Mouse (Mus musculus) heart, postnatal 0 days (tissue): ENCODE results near the gene Fubp1.

Experiments used
- CTCF ChIP-seq: IDR thresholded peaks from 2 replicates; pipeline ENCODE4 v1.5.1; 2016; ENCODE audit warnings: antibody characterized with exemption, control low read depth, low read depth
- EP300 ChIP-seq: IDR thresholded peaks from 2 replicates; pipeline ENCODE4 v1.6.1; 2016; ENCODE audit warnings: antibody characterized with exemption, low read depth

DNA sequence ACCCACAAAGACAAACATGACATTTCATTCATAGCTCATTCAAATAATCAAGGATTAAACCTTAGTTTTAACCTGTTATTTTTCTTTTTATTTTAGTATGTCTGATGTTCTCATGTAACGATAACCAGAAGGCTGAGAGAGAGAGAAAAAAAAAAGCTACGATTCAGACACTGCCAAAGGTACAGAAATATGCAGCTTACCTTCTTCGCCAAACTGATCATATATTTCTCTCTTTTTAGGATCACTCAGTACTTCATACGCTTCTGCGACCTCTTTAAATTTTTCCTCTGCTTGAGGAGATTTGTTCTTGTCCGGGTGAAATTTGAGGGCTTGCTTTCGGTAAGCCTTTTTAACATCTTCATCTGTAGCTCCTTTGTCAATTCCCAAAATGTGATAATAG lies 17.0 kb upstream of the Fubp1 start:
- TF ChIP-seq CTCF (no peak), EP300 (no peak)
